32 mouse cellular contexts compared by ENCODE assay signal in genomic region chr1:71341370-71342260, GRCm38 (mm10).
A peak's percentile ranks its signal among the peaks of the same experiment; 100 is the strongest.
DNase-seq lines count a peak whose midpoint lies in the region; ATAC-seq and TF ChIP-seq lines count a peak whose summit lies in the region.
"Had no signal": no experiment of that assay in that cellular context is flagged by ENCODE, and none has a peak within 500 bp of the region (broad histone marks: within the 10 kb centered on the region; RNA-seq: fewer than 3 reads in every experiment).

No protein-coding gene starts in this region.

- WGBS in hindbrain, embryonic 12.5 days, result 60% methylated on average over 7 of the region's 7 CpGs
- 38% methylated on average over 7 of the region's 7 CpGs for WGBS in hindbrain, postnatal 0 days
- WGBS in neural tube, embryonic 13.5 days, result 46% methylated on average over 7 of the region's 7 CpGs
- 16% methylated on average over 7 of the region's 7 CpGs for WGBS in forebrain, embryonic 16.5 days
- 65% methylated on average over 7 of the region's 7 CpGs for WGBS in kidney, adult 2 months

- H3K4me3 ChIP-seq in hindbrain, embryonic 12.5 days, result no peak overlapping the region
- H3K4me3 ChIP-seq in hindbrain, postnatal 0 days (ENCODE audit: low read length), result no peak overlapping the region
- H3K4me3 ChIP-seq in neural tube, embryonic 13.5 days, result no peak overlapping the region
- no peak overlapping the region for H3K4me3 ChIP-seq in forebrain, embryonic 16.5 days (replicated peaks; ENCODE audit: low read length)
- no peak overlapping the region for H3K4me3 ChIP-seq in kidney, adult 2 months (ENCODE audit: insufficient read depth, low read depth, low read length)
- H3K4me3 ChIP-seq: erythroblast, embryonic 14.5 days; heart, embryonic 10.5 days; hindbrain, embryonic 15.5 days; layer of hippocampus, adult 2 months; liver, embryonic 12.5 days; megakaryocyte, embryonic 14.5 days had no signal

- no peak for TF ChIP-seq POLR2A in kidney, adult 2 months (IDR thresholded peaks at IDR 0.05; ENCODE audit: low read depth, low read length)

- no peak overlapping the region for H3K4me2 ChIP-seq in hindbrain, embryonic 12.5 days (replicated peaks)
- H3K4me2 ChIP-seq in hindbrain, postnatal 0 days (ENCODE audit: low read depth, low read length), result no peak overlapping the region
- no peak overlapping the region for H3K4me2 ChIP-seq in neural tube, embryonic 13.5 days
- no peak overlapping the region for H3K4me2 ChIP-seq in forebrain, embryonic 16.5 days (ENCODE audit: low read length)
- H3K4me2 ChIP-seq: hindbrain, embryonic 15.5 days; liver, embryonic 12.5 days had no signal

- no peaks in the 10 kb centered on the region for H3K36me3 ChIP-seq in hindbrain, embryonic 12.5 days
- H3K36me3 ChIP-seq in hindbrain, postnatal 0 days (ENCODE audit: insufficient read depth, low read length), result no peaks in the 10 kb centered on the region
- no peaks in the 10 kb centered on the region for H3K36me3 ChIP-seq in neural tube, embryonic 13.5 days
- no peaks in the 10 kb centered on the region for H3K36me3 ChIP-seq in forebrain, embryonic 16.5 days (ENCODE audit: control insufficient read depth, insufficient read depth)
- H3K36me3 ChIP-seq in kidney, adult 2 months (ENCODE audit: control insufficient read depth, insufficient read depth, low read length), result no peaks in the 10 kb centered on the region
- H3K36me3 ChIP-seq: G1E; heart, embryonic 10.5 days; hindbrain, embryonic 15.5 days; liver, embryonic 12.5 days had no signal

- no peaks in the 10 kb centered on the region for H3K27me3 ChIP-seq in hindbrain, embryonic 12.5 days
- H3K27me3 ChIP-seq in hindbrain, postnatal 0 days (ENCODE audit: insufficient read depth, low read length), result no peaks in the 10 kb centered on the region
- no peaks in the 10 kb centered on the region for H3K27me3 ChIP-seq in neural tube, embryonic 13.5 days
- H3K27me3 ChIP-seq in forebrain, embryonic 16.5 days (replicated peaks; ENCODE audit: control insufficient read depth, insufficient read depth, low read length), result no peaks in the 10 kb centered on the region
- H3K27me3 ChIP-seq in kidney, adult 2 months (replicated peaks; ENCODE audit: control insufficient read depth, insufficient read depth, low read length), result no peaks in the 10 kb centered on the region
- H3K27me3 ChIP-seq: hindbrain, embryonic 15.5 days; liver, embryonic 12.5 days; megakaryocyte, embryonic 14.5 days; Patski had no signal

- H3K9ac ChIP-seq in hindbrain, embryonic 12.5 days, result no peak overlapping the region
- H3K9ac ChIP-seq in hindbrain, postnatal 0 days (replicated peaks; ENCODE audit: low read length), result no peak overlapping the region
- no peak overlapping the region for H3K9ac ChIP-seq in neural tube, embryonic 13.5 days
- no peak overlapping the region for H3K9ac ChIP-seq in forebrain, embryonic 16.5 days (replicated peaks; ENCODE audit: low read depth, low read length)
- H3K9ac ChIP-seq: hindbrain, embryonic 15.5 days; liver, embryonic 12.5 days; liver, postnatal 0 days had no signal

- no peaks in the 10 kb centered on the region for H3K9me3 ChIP-seq in hindbrain, embryonic 12.5 days (replicated peaks)
- H3K9me3 ChIP-seq in hindbrain, postnatal 0 days (ENCODE audit: low read length), result no peaks in the 10 kb centered on the region
- H3K9me3 ChIP-seq in neural tube, embryonic 13.5 days, result no peaks in the 10 kb centered on the region
- H3K9me3 ChIP-seq in forebrain, embryonic 16.5 days (ENCODE audit: control insufficient read depth, low read length), result no peaks in the 10 kb centered on the region
- H3K9me3 ChIP-seq: G1E; heart, embryonic 10.5 days; hindbrain, embryonic 15.5 days; liver, embryonic 12.5 days had no signal

- DNase-seq in hindbrain, postnatal 0 days (ENCODE audit: low spot score), result no peak
- no peak for DNase-seq in neural tube, embryonic 10.5 days (ENCODE audit: extremely low spot score, low spot score)
- DNase-seq in kidney, adult 2 months, result no peak
- DNase-seq in spleen, adult 12 weeks (ENCODE audit: low spot score), result no peak
- no peak for DNase-seq in urinary bladder, postnatal 4 days (ENCODE audit: low spot score in 2 of 2)
- DNase-seq: adrenal gland, postnatal 10 days; cerebellum, adult 2 months; cerebellum, postnatal 14 days; gastrocnemius, postnatal 25 days; heart, adult 11 months; heart, postnatal 36 days; kidney, adult 18-20 months; kidney, postnatal 36 days; layer of hippocampus, postnatal 36 days; left cerebral cortex, postnatal 4 days; liver, postnatal 0 days; lung, postnatal 36 days; right cerebral cortex, postnatal 4 days; thymus, adult 2 months; thymus, postnatal 4 days had no signal

- ATAC-seq in hindbrain, embryonic 12.5 days (ENCODE audit: low FRiP score), result peak; percentile 68; the same call in 1 of the 2 replicates
- ATAC-seq in hindbrain, postnatal 0 days, result no peak
- ATAC-seq in neural tube, embryonic 13.5 days (ENCODE audit: low read depth), result peak; percentile 72
- ATAC-seq in forebrain, embryonic 16.5 days, result peak; percentile 69
- ATAC-seq: liver, embryonic 12.5 days; liver, postnatal 0 days; midbrain, embryonic 16.5 days; Patski had no signal

- H3K27ac ChIP-seq in hindbrain, embryonic 12.5 days, result no peak overlapping the region
- H3K27ac ChIP-seq in hindbrain, postnatal 0 days, result no peak overlapping the region
- no peak overlapping the region for H3K27ac ChIP-seq in neural tube, embryonic 13.5 days (replicated peaks)
- no peak overlapping the region for H3K27ac ChIP-seq in forebrain, embryonic 16.5 days (ENCODE audit: low read length)
- no peak overlapping the region for H3K27ac ChIP-seq in kidney, adult 2 months (ENCODE audit: insufficient read depth, low read depth, low read length)
- H3K27ac ChIP-seq: heart, embryonic 10.5 days; hindbrain, embryonic 15.5 days; layer of hippocampus, adult 2 months; liver, embryonic 12.5 days had no signal

- TF ChIP-seq CTCF in hindbrain, postnatal 0 days (IDR thresholded peaks at IDR 0.05; ENCODE audit: low read depth), result no peak
- TF ChIP-seq CTCF in kidney, adult 2 months (conservative IDR thresholded peaks at IDR 0.05; ENCODE audit: insufficient read depth, insufficient read length, low read depth, low read length), result no peak

- H3K4me1 ChIP-seq in hindbrain, embryonic 12.5 days, result no peaks in the 10 kb centered on the region
- H3K4me1 ChIP-seq in hindbrain, postnatal 0 days (ENCODE audit: insufficient read depth, low read length), result no peaks in the 10 kb centered on the region
- peaks cover 17% of the 10 kb centered on the region for H3K4me1 ChIP-seq in neural tube, embryonic 13.5 days (replicated peaks)
- peaks cover 9% of the 10 kb centered on the region for H3K4me1 ChIP-seq in forebrain, embryonic 16.5 days (replicated peaks; ENCODE audit: control insufficient read depth, insufficient read depth, low read length)
- no peaks in the 10 kb centered on the region for H3K4me1 ChIP-seq in kidney, adult 2 months (ENCODE audit: control insufficient read depth, insufficient read depth, low read length)
- H3K4me1 ChIP-seq: hindbrain, embryonic 15.5 days; liver, embryonic 12.5 days; megakaryocyte, embryonic 14.5 days had no signal
